Mouse (Mus musculus): Measurements from ENCODE around the gene Cdk5r1.

DNA sequence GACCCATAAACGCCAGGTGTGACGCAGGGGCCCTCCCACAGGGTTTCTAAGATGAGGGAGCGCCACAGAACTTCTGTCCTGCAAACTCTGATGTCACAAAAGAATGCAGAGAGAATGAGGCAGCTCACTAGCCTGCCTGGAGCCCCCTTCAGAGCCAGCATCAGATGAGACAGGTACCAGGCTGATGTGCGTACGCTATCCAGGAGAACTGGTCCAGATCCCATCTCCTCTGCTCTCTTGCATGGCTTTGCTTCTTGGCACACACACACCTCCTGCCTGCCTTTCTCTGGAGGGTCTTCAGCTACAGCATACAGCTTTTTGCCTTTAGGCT is 32.3 kb downstream of the Cdk5r1 start:
- no peak for TF ChIP-seq CTCF (IDR thresholded peaks at IDR 0.05; ENCODE audit: low read depth)
- TF ChIP-seq EP300 (optimal IDR thresholded peaks at IDR 0.05), result no peak
